Mouse (Mus musculus) heart, adult 18-20 months (tissue): ENCODE data around the gene Tut7. TPM values are rescaled to one million over a fixed set of nuclear protein-coding genes. Genes with fewer than 3 reads are reported as not detected.
"Not testable (repeated sequence)": the region's sequence is repeated elsewhere in the genome, so short reads cannot be mapped to it uniquely, and the experiment has no call there.

Source experiments
- DNase-seq, 2 experiments: peaks; one replicate each; pipeline ENCODE4 v3.0.0; 2021 to 2022; ENCODE audit warnings: mixed read lengths in 1 of 2
- total RNA-seq, 2 experiments: library from RNA; stranded (reverse); gene quantifications; 2 replicates each; pipeline ENCODE4 v1.2.3; 2021

The Tut7 gene
- total RNA-seq, 2 experiments from 2014 or later, result 40.3 to 41.1 TPM

GRCm38 (mm10) chr13:59832871-59833270 lies 9.9 kb upstream of the Tut7 start:
- DNase-seq, result no peak

DNA sequence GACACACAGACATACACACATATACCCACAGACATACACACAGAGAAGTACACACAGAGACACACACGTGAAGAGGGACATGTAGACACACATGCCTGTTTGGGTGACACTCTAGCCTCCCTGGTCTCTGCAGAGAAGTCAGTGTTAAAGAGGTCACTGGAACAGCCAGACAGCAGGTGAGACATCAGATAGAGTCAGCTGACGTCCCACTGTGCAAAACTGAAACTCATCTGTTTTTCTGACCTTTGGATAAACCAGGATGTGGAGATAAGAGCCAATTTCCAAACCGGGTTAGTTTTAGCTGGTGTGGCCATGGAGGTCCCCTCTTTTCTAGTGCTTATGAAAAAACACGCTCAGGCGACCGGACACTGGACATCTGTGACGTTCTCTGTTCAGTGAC lies 9.5 kb upstream of the Tut7 start:
- DNase-seq, result no peak

DNA sequence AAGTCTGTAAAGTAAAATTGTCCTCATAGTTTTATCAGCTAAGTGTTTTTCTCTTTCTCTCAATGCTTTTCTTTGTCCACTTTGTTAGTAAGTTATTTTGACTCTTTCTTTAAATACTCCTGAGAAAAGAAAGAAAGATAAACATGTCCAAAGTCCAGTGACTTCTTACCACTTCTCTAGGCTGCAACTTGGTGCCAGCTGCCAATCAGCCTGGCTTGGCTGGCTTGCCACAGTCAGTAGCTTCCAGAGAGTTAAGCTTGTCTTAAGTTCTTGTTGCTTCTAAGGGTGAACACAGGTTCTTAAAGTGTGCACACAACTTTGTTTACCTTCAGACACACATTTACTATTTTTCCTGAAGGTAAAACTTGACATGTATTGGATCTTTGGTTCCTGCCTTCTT lies 3.0 kb upstream of the Tut7 start:
- DNase-seq, result no peak

DNA sequence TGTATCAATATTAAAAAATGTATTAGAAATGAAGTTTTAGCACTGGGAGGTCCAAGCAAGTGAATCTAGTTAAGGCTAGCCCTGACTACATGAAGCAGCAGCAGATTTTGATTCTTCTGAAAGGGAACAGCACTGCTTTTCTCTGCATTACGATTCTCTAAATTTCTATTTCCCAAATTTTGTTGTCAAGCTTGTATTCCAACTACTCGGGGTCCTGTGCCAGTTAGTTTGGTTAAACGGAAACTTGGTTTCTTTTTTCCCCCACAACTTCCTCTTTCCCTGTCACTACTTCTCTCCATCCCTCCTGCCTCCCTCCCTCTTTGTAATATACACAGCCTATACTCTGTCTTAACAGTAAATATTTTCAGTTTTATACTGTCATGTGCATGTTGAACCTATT lies 2.1 kb downstream of the Tut7 start:
- DNase-seq, result no peak

DNA sequence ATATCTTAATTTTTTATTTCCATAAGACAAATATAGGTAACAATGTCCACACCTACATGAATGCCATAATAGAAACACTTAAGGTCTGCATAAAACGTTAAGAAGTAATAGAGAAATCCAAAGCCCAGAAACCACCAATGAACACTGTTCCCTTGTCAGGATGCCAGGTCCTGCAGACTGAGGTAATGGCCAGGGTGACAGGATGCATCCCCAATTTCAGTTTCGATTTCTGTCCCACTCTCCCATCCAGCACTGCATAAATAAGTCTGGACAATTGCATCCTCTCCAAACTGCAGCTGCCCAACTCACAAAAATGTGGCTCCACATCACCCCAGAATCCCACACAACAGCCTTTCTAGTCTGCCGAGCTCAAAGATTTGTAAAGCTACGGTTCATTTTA lies 2.8 kb downstream of the Tut7 start:
- peak; percentile 63 to 74 for DNase-seq

- no peak for DNase-seq
Observed at GRCm38 (mm10) chr13:59817352-59817751, 5.6 kb downstream of the Tut7 start.

- DNase-seq, result no peak
Observed at GRCm38 (mm10) chr13:59814109-59814591, 8.8 kb downstream of the Tut7 start.

- DNase-seq, result no peak
Observed at GRCm38 (mm10) chr13:59811581-59811980, 11.4 kb downstream of the Tut7 start.

GRCm38 (mm10) chr13:59801000-59801399 lies 21.9 kb downstream of the Tut7 start:
- DNase-seq, result peak in 1 of 2 experiments; percentile 12

- DNase-seq, result no peak
Observed at GRCm38 (mm10) chr13:59800077-59800476, 22.9 kb downstream of the Tut7 start.

GRCm38 (mm10) chr13:59798306-59798705 lies 24.6 kb downstream of the Tut7 start:
- DNase-seq, result no peak

DNA sequence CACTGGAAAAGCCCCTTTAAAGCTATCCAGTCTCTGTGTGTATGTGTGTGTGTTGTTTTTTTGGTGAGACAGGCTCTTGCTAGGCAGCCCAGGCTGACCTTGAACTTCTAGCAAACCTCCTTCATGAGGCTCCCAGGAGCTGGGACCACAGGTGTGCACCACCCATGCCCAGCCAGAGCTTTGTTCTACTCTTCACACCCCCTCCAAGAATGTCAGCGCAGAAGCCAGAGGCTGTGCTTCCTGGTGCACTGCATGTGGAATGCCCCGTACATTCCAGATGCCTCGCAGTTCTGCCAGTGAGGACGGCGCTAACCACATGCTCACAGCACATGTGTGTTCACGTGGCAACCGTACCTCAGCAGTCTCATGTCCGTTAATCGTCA lies 26.5 kb downstream of the Tut7 start:
- DNase-seq, result no peak

GRCm38 (mm10) chr13:59795807-59796465 lies 27.0 kb downstream of the Tut7 start:
- no peak for DNase-seq

DNA sequence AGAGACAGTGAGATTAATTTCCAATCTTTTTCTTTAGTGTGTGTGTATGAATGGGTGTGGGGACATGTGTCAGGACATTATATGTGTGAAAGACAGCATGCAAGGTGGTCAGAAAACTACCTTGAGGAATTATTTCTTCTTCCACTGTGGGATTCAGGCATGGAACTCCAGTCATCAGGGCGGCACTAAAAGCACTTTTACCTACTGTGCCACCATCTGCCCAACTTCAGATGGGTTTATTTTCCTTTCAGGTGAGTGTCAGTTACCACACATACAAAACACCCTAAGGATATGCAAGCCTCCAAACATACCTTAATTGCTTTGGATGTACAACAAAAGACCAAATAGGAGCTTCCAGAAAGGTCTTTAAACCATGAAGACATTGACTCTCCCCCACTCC lies 28.2 kb downstream of the Tut7 start:
- DNase-seq, result no peak

GRCm38 (mm10) chr13:59782145-59782544 lies 40.8 kb downstream of the Tut7 start, which contains the start of gene Gm49354:
Gm49354 (minus strand) TSS chr13:59782245.
- DNase-seq, result no peak

DNA sequence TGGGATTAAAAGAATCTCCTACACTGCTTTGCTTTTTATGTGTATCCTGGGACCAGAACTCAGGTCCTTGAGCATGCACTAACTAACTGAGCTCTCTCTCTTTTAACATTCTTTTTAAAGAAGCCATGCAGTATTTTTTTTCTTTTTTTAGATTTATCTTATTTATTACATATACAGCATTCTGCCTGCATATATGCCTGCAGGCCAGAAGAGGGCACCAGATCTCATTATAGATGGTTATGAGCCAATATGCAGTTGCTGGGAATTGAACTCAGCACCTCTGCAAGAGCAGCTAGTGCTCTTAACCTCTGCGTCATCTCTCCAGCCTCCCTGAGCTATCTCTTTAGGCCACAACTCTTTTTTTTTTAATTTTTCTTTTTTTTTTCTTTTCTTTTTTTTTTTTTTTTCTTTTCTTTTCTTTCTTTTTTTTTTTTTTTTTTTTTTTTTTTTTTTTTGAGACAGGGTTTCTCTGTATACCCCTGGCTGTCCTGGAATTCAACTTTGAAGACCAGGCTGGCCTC lies 43.1 kb downstream of the Tut7 start:
- not testable (repeated sequence) for DNase-seq

DNA sequence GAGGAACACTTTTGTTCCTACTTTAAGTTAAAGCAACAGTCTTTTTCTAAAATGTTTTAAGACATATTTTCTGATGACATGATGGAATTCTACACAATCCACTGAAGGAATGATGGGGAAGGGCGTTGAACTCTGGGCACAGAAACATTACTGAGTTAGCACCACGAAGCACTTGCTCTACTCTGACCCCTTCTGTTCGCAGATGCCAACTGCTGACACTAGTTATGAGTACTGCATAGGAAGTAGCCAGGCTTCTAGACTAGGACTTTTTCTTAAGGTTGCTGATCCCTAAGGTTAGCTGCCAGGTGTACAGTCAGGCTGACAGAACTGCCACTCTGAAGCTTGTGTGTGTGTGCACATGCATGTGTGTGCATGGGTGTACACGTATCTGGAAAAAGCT lies 43.7 kb downstream of the Tut7 start:
- no peak for DNase-seq

GRCm38 (mm10) chr13:59775168-59775567 lies 47.8 kb downstream of the Tut7 start:
- DNase-seq, result no peak

DNA sequence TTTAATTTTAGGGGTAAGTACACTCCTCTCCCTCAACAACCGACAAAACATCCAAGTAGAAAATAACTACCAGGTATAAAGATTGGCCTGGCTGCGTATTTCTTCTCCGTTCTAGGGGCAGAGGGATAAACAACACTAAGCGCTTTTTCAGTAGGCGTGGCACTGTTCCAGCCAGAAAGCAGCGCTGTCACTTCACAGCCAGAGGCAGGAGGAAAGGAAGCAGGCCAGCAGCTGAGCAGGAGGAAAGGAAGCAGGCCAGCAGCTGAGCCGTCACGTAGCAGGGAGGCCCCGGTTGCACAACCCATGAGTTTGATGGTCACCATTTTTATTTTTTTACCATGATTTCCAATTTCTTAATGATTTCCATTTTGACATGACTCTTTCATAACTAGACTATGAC lies 51.7 kb downstream of the Tut7 start:
- peak; percentile 87 to 91 for DNase-seq

- DNase-seq, result peak; percentile 18 to 44
Observed at GRCm38 (mm10) chr13:59770847-59771246, 52.1 kb downstream of the Tut7 start.

- peak; percentile 91 for DNase-seq
Observed at GRCm38 (mm10) chr13:59770164-59770562, 52.8 kb downstream of the Tut7 start.

- peak; percentile 99 for DNase-seq
Observed at GRCm38 (mm10) chr13:59769296-59770163, 53.4 kb downstream of the Tut7 start, which contains the start of gene Isca1. Isca1 (minus strand) TSS chr13:59769810.

GRCm38 (mm10) chr13:59768531-59768930 lies 54.4 kb downstream of the Tut7 start:
- peak in 1 of 2 experiments; percentile 34 for DNase-seq
